Mouse (Mus musculus) embryonic facial prominence, embryonic 13.5 days (tissue): Measurements from ENCODE around the gene Slc31a2. TPM values are rescaled to one million over a fixed set of nuclear protein-coding genes. Genes with fewer than 3 reads are reported as not detected.

Experiments
- ATAC-seq: fragments of 200-750 bp; cut with Nextera tagmentation; 2 replicates; pipeline ENCODE4 v1.8.0; 2017; ENCODE audit warnings: low read depth; ENCODE audit not compliant: insufficient number of reproducible peaks, insufficient read depth, low FRiP score, low TSS enrichment
- H3K27ac ChIP-seq: fragments of 300-500 bp; sonication (generic); 2 replicates; pipeline ENCODE4 v1.5.1; 2015; ENCODE audit warnings: moderate library complexity, mild to moderate bottlenecking, inconsistent platforms
- H3K27me3 ChIP-seq: fragments of 300-500 bp; sonication (generic); 2 replicates; pipeline ENCODE4 v1.6.1; 2015; ENCODE audit warnings: mild to moderate bottlenecking, inconsistent platforms
- H3K36me3 ChIP-seq: fragments of 300-500 bp; sonication (generic); 2 replicates; pipeline ENCODE4 v1.6.1; 2015; ENCODE audit warnings: mild to moderate bottlenecking, inconsistent platforms
- H3K4me1 ChIP-seq: fragments of 300-500 bp; sonication (generic); 2 replicates; pipeline ENCODE4 v1.6.1; 2015; ENCODE audit warnings: inconsistent platforms
- H3K4me2 ChIP-seq: fragments of 300-500 bp; sonication (generic); 2 replicates; pipeline ENCODE4 v1.6.1; 2015; ENCODE audit warnings: moderate library complexity, mild to moderate bottlenecking, inconsistent platforms
- H3K4me3 ChIP-seq: fragments of 300-500 bp; sonication (generic); 2 replicates; pipeline ENCODE4 v1.5.1; 2015; ENCODE audit warnings: mild to moderate bottlenecking, inconsistent platforms
- H3K9ac ChIP-seq: fragments of 300-500 bp; sonication (generic); 2 replicates; pipeline ENCODE4 v1.6.1; 2015; ENCODE audit warnings: mild to moderate bottlenecking, inconsistent platforms
- H3K9me3 ChIP-seq: fragments of 300-500 bp; sonication (generic); 2 replicates; pipeline ENCODE4 v1.6.1; 2016; ENCODE audit warnings: inconsistent platforms
- WGBS: fragments of 180-500 bp; shearing (Covaris S2); methylation state at CpG from one replicate; pipeline ENCODE4 v1.1.7; 2015; ENCODE audit warnings: mixed read lengths; 5-methylcytosine and 5-hydroxymethylcytosine counted together
- polyA plus RNA-seq: library from polyadenylated mRNA; unstranded; fragments of >200 nt; fragmentation: Nextera tagmentation; extraction: Ambion mirVana; gene quantifications from 2 replicates; pipeline ENCODE4 v1.2.1, GENCODE M21; 2015

The Slc31a2 gene
- 19.0 and 20.2 TPM in 2 replicates for polyA plus RNA-seq

GRCm38 (mm10) chr4:62262276-62262675, at the start of gene Slc31a2:
Gene Slc31a2, plus strand, starts transcription at chr4:62262562.
- H3K4me2 ChIP-seq, result no peak within 1 kb of the TSS
- H3K36me3 ChIP-seq, result no peaks in the 10 kb centered on the region
- no peak within 1 kb of the TSS for H3K4me3 ChIP-seq
- no peaks in the 10 kb centered on the region for H3K4me1 ChIP-seq
- no peak within 1 kb of the TSS for H3K9ac ChIP-seq
- H3K27me3 ChIP-seq, result no peaks in the 10 kb centered on the region
- H3K9me3 ChIP-seq, result no peaks in the 10 kb centered on the region
- ATAC-seq, result no peak
- no peak within 1 kb of the TSS for H3K27ac ChIP-seq
- 48% methylated on average over 2 of the region's 2 CpGs for WGBS

GRCm38 (mm10) chr4:62213490-62213889, 48.9 kb upstream of the Slc31a2 start:
- Histone ChIP-seq H3K9me3 (no peaks in the 10 kb centered on the region), H3K36me3 (no peaks in the 10 kb centered on the region), H3K4me1 (peaks cover 11% of the 10 kb centered on the region; the same call in 1 of the 2 replicates), H3K4me2 (no peak overlapping the region), H3K4me3 (no peak overlapping the region), H3K9ac (no peak overlapping the region), H3K27ac (no peak overlapping the region), H3K27me3 (no peaks in the 10 kb centered on the region)
- no peak for ATAC-seq
- 76% methylated on average over 2 of the region's 2 CpGs for WGBS

GRCm38 (mm10) chr4:62228391-62228790, 34.0 kb upstream of the Slc31a2 start:
- Histone ChIP-seq H3K4me1 (no peaks in the 10 kb centered on the region), H3K36me3 (no peaks in the 10 kb centered on the region), H3K27ac (no peak overlapping the region), H3K4me2 (no peak overlapping the region), H3K4me3 (no peak overlapping the region), H3K27me3 (no peaks in the 10 kb centered on the region), H3K9me3 (no peaks in the 10 kb centered on the region), H3K9ac (no peak overlapping the region)
- WGBS, result 33% methylated on average over 10 of the region's 10 CpGs
- ATAC-seq, result no peak

- Histone ChIP-seq H3K36me3 (no peaks in the 10 kb centered on the region), H3K9me3 (no peaks in the 10 kb centered on the region), H3K4me3 (no peak overlapping the region), H3K27me3 (no peaks in the 10 kb centered on the region), H3K4me1 (no peaks in the 10 kb centered on the region), H3K9ac (no peak overlapping the region), H3K27ac (no peak overlapping the region), H3K4me2 (no peak overlapping the region)
- ATAC-seq, result no peak
- 85% methylated on average over 7 of the region's 7 CpGs for WGBS
These were observed 32.9 kb upstream of the Slc31a2 start for GRCm38 (mm10) chr4:62229448-62229847.

GRCm38 (mm10) chr4:62230153-62230552, 32.2 kb upstream of the Slc31a2 start:
- no peak for ATAC-seq
- H3K9me3 ChIP-seq, result no peaks in the 10 kb centered on the region
- no peaks in the 10 kb centered on the region for H3K27me3 ChIP-seq
- WGBS, result 67% methylated on average over 1 of the region's 1 CpGs
- H3K36me3 ChIP-seq, result no peaks in the 10 kb centered on the region
- H3K4me1 ChIP-seq, result no peaks in the 10 kb centered on the region
- H3K4me2 ChIP-seq, result no peak overlapping the region
- H3K4me3 ChIP-seq, result no peak overlapping the region
- no peak overlapping the region for H3K27ac ChIP-seq
- H3K9ac ChIP-seq, result no peak overlapping the region

- no peaks in the 10 kb centered on the region for H3K9me3 ChIP-seq
- no peaks in the 10 kb centered on the region for H3K4me1 ChIP-seq
- no peak for ATAC-seq
- no peaks in the 10 kb centered on the region for H3K36me3 ChIP-seq
- H3K4me3 ChIP-seq, result no peak within 1 kb of the TSS
- H3K27ac ChIP-seq, result no peak within 1 kb of the TSS
- no peaks in the 10 kb centered on the region for H3K27me3 ChIP-seq
- WGBS, result 76% methylated on average over 13 of the region's 13 CpGs
- no peak within 1 kb of the TSS for H3K9ac ChIP-seq
- H3K4me2 ChIP-seq, result no peak within 1 kb of the TSS
These were observed 31.6 kb upstream of the Slc31a2 start, which contains the start of gene Zfp37 for GRCm38 (mm10) chr4:62230769-62231168. Gene Zfp37, minus strand, starts transcription at chr4:62231047.

- Histone ChIP-seq H3K27ac (no peak overlapping the region), H3K9ac (no peak overlapping the region), H3K4me1 (no peaks in the 10 kb centered on the region), H3K9me3 (no peaks in the 10 kb centered on the region), H3K4me3 (no peak overlapping the region), H3K27me3 (no peaks in the 10 kb centered on the region), H3K36me3 (no peaks in the 10 kb centered on the region), H3K4me2 (no peak overlapping the region)
- 52% methylated on average over 6 of the region's 6 CpGs for whole genome bisulfite sequencing
- ATAC-seq, result no peak
These were observed 21.8 kb upstream of the Slc31a2 start for GRCm38 (mm10) chr4:62240586-62240985.

GRCm38 (mm10) chr4:62248328-62248727, 14.0 kb upstream of the Slc31a2 start:
- ATAC-seq, result no peak
- Histone ChIP-seq H3K9me3 (no peaks in the 10 kb centered on the region), H3K4me1 (no peaks in the 10 kb centered on the region), H3K36me3 (no peaks in the 10 kb centered on the region), H3K4me3 (no peak overlapping the region), H3K4me2 (no peak overlapping the region), H3K9ac (no peak overlapping the region), H3K27me3 (no peaks in the 10 kb centered on the region), H3K27ac (no peak overlapping the region)
- 35% methylated on average over 4 of the region's 4 CpGs for whole genome bisulfite sequencing

- no peaks in the 10 kb centered on the region for H3K9me3 ChIP-seq
- ATAC-seq, result no peak
- no peak overlapping the region for H3K4me2 ChIP-seq
- WGBS, result 39% methylated on average over 3 of the region's 3 CpGs
- H3K36me3 ChIP-seq, result no peaks in the 10 kb centered on the region
- no peaks in the 10 kb centered on the region for H3K4me1 ChIP-seq
- no peaks in the 10 kb centered on the region for H3K27me3 ChIP-seq
- H3K4me3 ChIP-seq, result no peak overlapping the region
- H3K9ac ChIP-seq, result no peak overlapping the region
- no peak overlapping the region for H3K27ac ChIP-seq
These were observed 11.3 kb upstream of the Slc31a2 start for GRCm38 (mm10) chr4:62250896-62251544.

- no peaks in the 10 kb centered on the region for H3K36me3 ChIP-seq
- 89% methylated on average over 4 of the region's 4 CpGs for WGBS
- ATAC-seq, result no peak
These were observed 10.6 kb upstream of the Slc31a2 start for GRCm38 (mm10) chr4:62251776-62252175.

GRCm38 (mm10) chr4:62254551-62254950, 7.8 kb upstream of the Slc31a2 start:
- H3K4me1 ChIP-seq, result no peaks in the 10 kb centered on the region
- no peak overlapping the region for H3K9ac ChIP-seq
- ATAC-seq, result no peak
- no peaks in the 10 kb centered on the region for H3K9me3 ChIP-seq
- no peaks in the 10 kb centered on the region for H3K27me3 ChIP-seq
- no peak overlapping the region for H3K4me3 ChIP-seq
- no peaks in the 10 kb centered on the region for H3K36me3 ChIP-seq
- 72% methylated on average over 8 of the region's 8 CpGs for WGBS
- H3K4me2 ChIP-seq, result no peak overlapping the region
- H3K27ac ChIP-seq, result no peak overlapping the region

More at GRCm38 (mm10) chr4:62251776-62252175, 10.6 kb upstream of the Slc31a2 start:
- Histone ChIP-seq H3K27me3 (no peaks in the 10 kb centered on the region), H3K9me3 (no peaks in the 10 kb centered on the region), H3K4me3 (no peak overlapping the region), H3K27ac (no peak overlapping the region), H3K4me1 (no peaks in the 10 kb centered on the region), H3K4me2 (no peak overlapping the region), H3K9ac (no peak overlapping the region)

- H3K9me3 ChIP-seq, result no peaks in the 10 kb centered on the region
- no peaks in the 10 kb centered on the region for H3K36me3 ChIP-seq
- ATAC-seq, result no peak
- H3K4me2 ChIP-seq, result no peak overlapping the region
- H3K9ac ChIP-seq, result no peak overlapping the region
- H3K4me3 ChIP-seq, result no peak overlapping the region
- H3K27ac ChIP-seq, result no peak overlapping the region
- H3K27me3 ChIP-seq, result no peaks in the 10 kb centered on the region
- no peaks in the 10 kb centered on the region for H3K4me1 ChIP-seq
- WGBS, result 25% methylated on average over 8 of the region's 8 CpGs
These were observed 5.4 kb upstream of the Slc31a2 start for GRCm38 (mm10) chr4:62256931-62257330.
